Mouse (Mus musculus) stomach, embryonic 16.5 days (tissue): ENCODE measurements around the gene Nsa2. TPM values are rescaled to one million over a fixed set of nuclear protein-coding genes. Genes with fewer than 3 reads are reported as not detected.
"Not testable (repeated sequence)": the region's sequence is repeated elsewhere in the genome, so short reads cannot be mapped to it uniquely, and the experiment has no call there.

ENCODE experiments used
- ATAC-seq: fragments of 200-750 bp; cut with Nextera tagmentation; 2 replicates; pipeline ENCODE4 v1.8.0; 2017; ENCODE audit warnings: moderate number of reproducible peaks, moderate TSS enrichment; ENCODE audit not compliant: insufficient read depth, low FRiP score
- H3K27ac ChIP-seq: fragments of 300-500 bp; sonication (generic); 2 replicates; pipeline ENCODE4 v1.5.1; 2014; ENCODE audit warnings: low read length
- H3K27me3 ChIP-seq: fragments of 300-500 bp; sonication (generic); 2 replicates; pipeline ENCODE4 v1.6.1; 2014; ENCODE audit warnings: low read length, control low read depth, mixed read lengths; ENCODE audit not compliant: control insufficient read depth, insufficient read depth
- H3K36me3 ChIP-seq: fragments of 300-500 bp; sonication (generic); 2 replicates; pipeline ENCODE4 v1.6.1; 2014; ENCODE audit warnings: low read length; ENCODE audit not compliant: control insufficient read depth, insufficient read depth
- H3K4me1 ChIP-seq: fragments of 300-500 bp; sonication (generic); 2 replicates; pipeline ENCODE4 v1.6.1; 2014; ENCODE audit warnings: low read length, control low read depth, mixed read lengths; ENCODE audit not compliant: control insufficient read depth, insufficient read depth
- H3K4me2 ChIP-seq: fragments of 300-500 bp; sonication (generic); 2 replicates; pipeline ENCODE4 v1.6.1; 2014; ENCODE audit warnings: low read depth, low read length, mixed read lengths
- H3K4me3 ChIP-seq: fragments of 300-500 bp; sonication (generic); replicated peaks from 2 replicates; pipeline ENCODE4 v1.5.1; 2014; ENCODE audit warnings: mild to moderate bottlenecking, low read length
- H3K9ac ChIP-seq: fragments of 300-500 bp; sonication (generic); 2 replicates; pipeline ENCODE4 v1.6.1; 2014; ENCODE audit warnings: low read length
- H3K9me3 ChIP-seq: fragments of 300-500 bp; sonication (generic); replicated peaks from 2 replicates; pipeline ENCODE4 v1.6.1; 2016; ENCODE audit warnings: low read length, control low read depth; ENCODE audit not compliant: control insufficient read depth
- WGBS: fragments of 180-500 bp; shearing (Covaris S2); extraction: QIAGEN DNeasy Blood & Tissue Kit; methylation state at CpG from one replicate; pipeline ENCODE4 v1.1.7; 2014; 5-methylcytosine and 5-hydroxymethylcytosine counted together
- polyA plus RNA-seq: library from polyadenylated mRNA; unstranded; fragments of >200 nt; fragmentation: Nextera tagmentation; extraction: Ambion mirVana; gene quantifications from 2 replicates; pipeline ENCODE4 v1.2.1, GENCODE M21; 2015

The Nsa2 gene
- polyA plus RNA-seq, 1 experiment from 2014 or later = 53.2 TPM

DNA sequence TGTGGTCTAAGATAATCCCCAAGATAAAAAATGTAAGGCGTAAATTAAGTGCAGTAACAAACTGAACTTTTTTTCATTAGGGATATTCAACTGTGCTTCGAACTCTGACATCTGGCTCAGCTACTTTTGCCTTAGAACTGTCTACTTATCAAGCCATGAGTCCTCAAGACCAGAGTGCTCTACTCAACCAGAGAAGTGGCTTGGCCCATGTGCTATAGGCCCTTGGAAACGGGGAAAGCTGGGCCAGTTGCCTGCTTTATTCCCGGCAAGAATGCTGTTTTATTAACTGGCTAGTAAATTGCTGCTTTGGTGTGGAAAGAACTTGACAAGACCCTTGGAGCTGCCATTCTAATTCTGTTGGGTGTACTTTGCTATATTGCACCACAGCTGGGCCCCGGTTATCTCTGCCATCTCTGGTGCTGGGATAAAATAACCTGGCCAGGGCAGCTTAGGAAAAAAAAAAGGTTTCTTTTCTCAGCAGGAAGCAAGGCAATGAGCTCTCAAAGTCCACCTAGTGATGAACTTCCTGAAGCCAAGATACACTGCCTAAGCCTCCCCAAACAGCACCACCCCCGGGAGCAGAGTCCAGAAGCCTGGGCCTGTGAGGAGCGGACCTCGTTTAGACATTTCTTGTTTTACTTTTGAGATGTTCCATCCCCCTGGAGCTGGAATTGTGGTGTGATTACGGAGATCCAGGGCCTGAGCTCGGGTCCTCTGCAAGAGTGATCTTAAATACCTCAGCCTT lies 38.0 kb upstream of the Nsa2 start:
- no peak for ATAC-seq
- H3K9ac ChIP-seq = no peak overlapping the region
- H3K4me2 ChIP-seq = no peak overlapping the region
- H3K4me3 ChIP-seq = no peak overlapping the region
- H3K27me3 ChIP-seq = no peaks in the 10 kb centered on the region
- no peak overlapping the region for H3K27ac ChIP-seq
- peaks cover 18% of the 10 kb centered on the region for H3K36me3 ChIP-seq
- no peaks in the 10 kb centered on the region for H3K4me1 ChIP-seq
- H3K9me3 ChIP-seq = no peaks in the 10 kb centered on the region
- WGBS = 87% methylated on average over 10 of the region's 10 CpGs

- ATAC-seq = no peak
- Histone ChIP-seq H3K9ac (no peak overlapping the region), H3K9me3 (no peaks in the 10 kb centered on the region), H3K4me3 (no peak overlapping the region), H3K4me1 (no peaks in the 10 kb centered on the region), H3K27ac (no peak overlapping the region), H3K4me2 (no peak overlapping the region), H3K36me3 (peaks cover 17% of the 10 kb centered on the region), H3K27me3 (no peaks in the 10 kb centered on the region)
- WGBS = 59% methylated on average over 4 of the region's 4 CpGs
Observed at GRCm38 (mm10) chr13:97145834-97146233, 8.1 kb upstream of the Nsa2 start.

DNA sequence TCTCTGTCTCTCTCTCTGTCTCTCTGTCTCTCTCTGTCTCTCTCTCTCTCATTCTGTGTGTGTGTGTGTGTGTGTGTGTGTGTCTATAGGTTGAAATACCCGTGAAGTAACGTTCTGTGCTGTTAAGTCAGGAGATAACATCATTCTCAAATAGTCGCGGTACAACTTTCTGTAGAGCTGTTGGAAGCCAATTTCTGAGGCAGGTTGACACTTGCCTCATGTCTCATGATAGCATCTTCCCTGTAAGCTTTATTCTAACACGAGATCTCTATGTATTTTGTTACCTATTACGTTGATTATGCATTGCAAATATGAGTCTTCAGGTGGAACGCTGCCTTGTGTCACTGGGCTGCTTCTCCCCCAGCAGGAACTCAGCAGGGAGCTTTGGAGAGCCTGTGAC lies 4.6 kb upstream of the Nsa2 start:
- no peaks in the 10 kb centered on the region for H3K27me3 ChIP-seq
- no peak overlapping the region for H3K4me2 ChIP-seq
- H3K9ac ChIP-seq = no peak overlapping the region
- ATAC-seq = no peak
- H3K4me3 ChIP-seq = no peak overlapping the region
- H3K27ac ChIP-seq = no peak overlapping the region
- 85% methylated on average over 7 of the region's 7 CpGs for WGBS
- H3K36me3 ChIP-seq = peaks cover 14% of the 10 kb centered on the region
- no peaks in the 10 kb centered on the region for H3K9me3 ChIP-seq
- H3K4me1 ChIP-seq = peaks cover 6% of the 10 kb centered on the region

GRCm38 (mm10) chr13:97138404-97138931 lies 731 bp upstream of the Nsa2 start:
- Histone ChIP-seq H3K4me2 (peak overlapping the region; percentile 51), H3K27ac (peak overlapping the region; percentile 86; the same call in 1 of the 2 replicates), H3K9ac (peak overlapping the region; percentile 95), H3K4me3 (peak overlapping the region; percentile 94)
- H3K9me3 ChIP-seq, H3K4me1 ChIP-seq, H3K27me3 ChIP-seq, ATAC-seq, H3K36me3 ChIP-seq: not testable (repeated sequence)
- WGBS = 28% methylated on average over 8 of the region's 8 CpGs

DNA sequence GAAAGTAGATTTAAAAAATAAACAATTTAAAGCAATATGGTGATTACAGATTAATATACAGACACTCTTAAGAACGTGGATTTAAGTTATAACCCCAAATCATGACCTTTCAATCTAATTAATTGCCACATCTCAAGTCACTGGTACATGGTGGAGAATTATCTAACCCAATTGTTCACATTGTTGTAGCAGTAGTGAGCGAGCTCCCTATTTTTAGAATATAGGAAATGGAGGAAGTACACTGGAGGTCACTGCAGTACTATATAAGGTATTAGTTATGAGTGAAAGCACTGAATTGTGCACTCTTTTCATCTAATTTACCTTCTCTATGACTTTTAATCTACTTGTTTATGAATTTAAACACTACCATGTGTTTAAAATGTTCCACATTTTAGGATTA lies 7.3 kb downstream of the Nsa2 start:
- H3K36me3 ChIP-seq, H3K4me1 ChIP-seq, H3K9me3 ChIP-seq, H3K4me3 ChIP-seq, ATAC-seq, H3K9ac ChIP-seq, H3K27ac ChIP-seq, H3K4me2 ChIP-seq, H3K27me3 ChIP-seq: not testable (repeated sequence)
- no CpG with 5 or more reads among the region's 2 CpGs for WGBS

DNA sequence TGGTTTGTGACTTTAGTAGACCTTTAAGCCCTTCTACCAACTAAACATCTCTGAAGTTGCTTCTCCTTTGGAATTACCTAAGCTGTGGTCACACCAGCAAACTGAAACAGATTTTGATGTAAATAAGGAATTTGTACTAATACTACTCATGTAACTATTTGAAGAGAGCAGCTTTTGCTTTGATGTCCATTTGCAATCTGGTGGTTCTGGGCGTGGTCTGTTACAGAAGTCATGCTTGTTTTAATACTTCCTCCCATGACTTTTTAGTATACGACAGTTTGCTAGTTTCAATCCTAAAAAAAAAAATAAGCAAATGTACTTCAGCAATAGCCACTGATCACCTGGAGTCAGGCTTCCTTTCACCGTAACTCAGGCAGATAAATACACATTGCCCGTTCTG lies 8.1 kb downstream of the Nsa2 start:
- H3K9ac ChIP-seq, ATAC-seq, H3K27me3 ChIP-seq, H3K9me3 ChIP-seq, H3K4me2 ChIP-seq, H3K27ac ChIP-seq, H3K4me1 ChIP-seq, H3K36me3 ChIP-seq, H3K4me3 ChIP-seq: not testable (repeated sequence)
- 88% methylated on average over 2 of the region's 4 CpGs for WGBS

- Histone ChIP-seq H3K27ac (no peak overlapping the region), H3K4me2 (no peak overlapping the region), H3K27me3 (no peaks in the 10 kb centered on the region), H3K4me3 (no peak overlapping the region), H3K36me3 (no peaks in the 10 kb centered on the region), H3K4me1 (no peaks in the 10 kb centered on the region), H3K9ac (no peak overlapping the region), H3K9me3 (no peaks in the 10 kb centered on the region)
- WGBS = 72% methylated on average over 3 of the region's 3 CpGs
- ATAC-seq = no peak
Observed at GRCm38 (mm10) chr13:97121341-97121740, 16.4 kb downstream of the Nsa2 start.

DNA sequence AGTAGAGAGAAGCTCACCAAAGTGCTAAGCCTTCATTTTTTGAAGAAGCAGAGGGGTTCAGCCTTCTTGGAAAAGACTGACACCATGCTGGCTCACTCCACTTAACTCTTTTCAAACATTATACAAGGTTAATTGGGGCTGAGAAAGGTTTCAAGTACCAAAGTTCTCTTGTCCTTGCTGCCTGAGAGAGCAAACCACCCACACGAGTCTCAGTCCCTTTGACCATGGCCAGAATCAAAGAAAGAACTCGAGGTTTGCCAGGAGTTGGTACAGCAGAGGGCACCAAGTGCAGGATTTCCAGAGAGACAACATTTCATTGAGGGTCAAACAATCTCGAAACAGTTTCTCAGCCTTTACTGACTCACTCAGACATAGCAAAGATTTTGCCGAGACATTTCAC lies 28.7 kb downstream of the Nsa2 start:
- Histone ChIP-seq H3K9me3 (no peaks in the 10 kb centered on the region), H3K27ac (no peak overlapping the region), H3K4me2 (no peak overlapping the region), H3K9ac (no peak overlapping the region), H3K4me1 (no peaks in the 10 kb centered on the region), H3K36me3 (no peaks in the 10 kb centered on the region), H3K4me3 (no peak overlapping the region), H3K27me3 (no peaks in the 10 kb centered on the region)
- WGBS = 76% methylated on average over 4 of the region's 4 CpGs
- no peak for ATAC-seq

DNA sequence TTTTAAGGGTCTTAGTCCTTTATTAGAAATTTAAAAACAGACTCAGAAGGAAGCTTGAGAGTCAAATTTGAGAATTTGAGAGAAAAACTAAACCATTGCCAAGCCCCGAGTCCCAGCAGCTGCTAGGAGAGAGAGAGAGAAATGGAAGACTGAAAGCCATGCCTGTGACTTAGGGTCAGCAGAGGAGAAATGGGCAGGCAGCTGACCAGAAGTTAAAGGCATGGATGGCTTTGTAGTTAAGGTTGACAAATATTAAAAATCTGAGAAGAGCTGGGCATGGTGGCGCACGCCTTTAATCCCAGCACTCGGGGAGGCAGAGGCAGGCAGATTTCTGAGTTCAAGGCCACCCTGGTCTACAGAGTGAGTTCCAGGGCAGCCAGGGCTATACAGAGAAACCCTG lies 30.0 kb downstream of the Nsa2 start:
- H3K27ac ChIP-seq = not testable (repeated sequence)
- 89% methylated on average over 4 of the region's 4 CpGs for WGBS

More for the DNA sequence above, 30.0 kb downstream of the Nsa2 start:
- not testable (repeated sequence) for H3K27me3 ChIP-seq, H3K9me3 ChIP-seq, H3K4me3 ChIP-seq, H3K9ac ChIP-seq, H3K4me1 ChIP-seq, H3K36me3 ChIP-seq, ATAC-seq, H3K4me2 ChIP-seq
